ENCODE assay signal across 13 mouse cellular contexts in genomic region chr9:62540166-62540565, GRCm38 (mm10). TPM values are rescaled to one million over a fixed set of nuclear protein-coding genes. Genes with fewer than 3 reads are reported as not detected.
DNase-seq lines count a peak whose midpoint lies in the region; ATAC-seq and TF ChIP-seq lines count a peak whose summit lies in the region.
"Had no signal": no experiment of that assay in that cellular context is flagged by ENCODE, and none has a peak within 500 bp of the region (broad histone marks: within the 10 kb centered on the region; RNA-seq: fewer than 3 reads in every experiment).

No protein-coding gene starts in this region.

- no peak overlapping the region for H3K9ac ChIP-seq in forebrain, embryonic 15.5 days (replicated peaks)
- H3K9ac ChIP-seq in hindbrain, postnatal 0 days (replicated peaks; ENCODE audit: low read length) = no peak overlapping the region

- DNase-seq in cerebellum, adult 2 months = no peak
- no peak for DNase-seq in cerebellum, postnatal 36 days
- peak; percentile 80 for DNase-seq in R1 (ENCODE audit: low read depth, low spot score)
- no peak for DNase-seq in hindbrain, postnatal 0 days (ENCODE audit: low spot score)
- DNase-seq in gastrocnemius, adult 2 months = no peak
- DNase-seq in kidney, adult 11 months = no peak
- DNase-seq in spleen, postnatal 10 days (ENCODE audit: low spot score in 2 of 2) = no peak
- DNase-seq: adrenal gland, adult 8-10 months; kidney, adult 8-10 months had no signal

- WGBS in cerebellum, adult 2 months = 22% methylated on average over 9 of the region's 9 CpGs
- 76% methylated on average over 9 of the region's 9 CpGs for WGBS in forebrain, embryonic 15.5 days
- WGBS in hindbrain, postnatal 0 days = 68% methylated on average over 9 of the region's 9 CpGs

- no peaks in the 10 kb centered on the region for H3K36me3 ChIP-seq in forebrain, embryonic 15.5 days
- no peaks in the 10 kb centered on the region for H3K36me3 ChIP-seq in hindbrain, postnatal 0 days (ENCODE audit: insufficient read depth, low read length)

- no peak for TF ChIP-seq POLR2A in cerebellum, adult 2 months (IDR thresholded peaks at IDR 0.05; ENCODE audit: borderline replicate concordance, insufficient read depth, low read length)

- H3K4me2 ChIP-seq in forebrain, embryonic 15.5 days (replicated peaks) = no peak overlapping the region
- no peak overlapping the region for H3K4me2 ChIP-seq in hindbrain, postnatal 0 days (ENCODE audit: low read depth, low read length)
- H3K4me2 ChIP-seq: liver, embryonic 11.5 days had no signal

- H3K27ac ChIP-seq in cerebellum, adult 2 months (ENCODE audit: insufficient read depth, low read length) = peak overlapping the region; percentile 98
- peak overlapping the region; percentile 97 for H3K27ac ChIP-seq in forebrain, embryonic 15.5 days (replicated peaks)
- H3K27ac ChIP-seq in hindbrain, postnatal 0 days = peak overlapping the region; percentile 88
- H3K27ac ChIP-seq in gastrocnemius, adult 2 months = no peak overlapping the region

- intact Hi-C loops in gastrocnemius, adult 2 months (cut with DNase I) = no loop called here

- H3K27me3 ChIP-seq in cerebellum, adult 2 months (ENCODE audit: control insufficient read depth, insufficient read depth, low read length) = no peaks in the 10 kb centered on the region
- H3K27me3 ChIP-seq in forebrain, embryonic 15.5 days = no peaks in the 10 kb centered on the region
- no peaks in the 10 kb centered on the region for H3K27me3 ChIP-seq in hindbrain, postnatal 0 days (ENCODE audit: insufficient read depth, low read length)

- TF ChIP-seq CTCF in cerebellum, adult 2 months (IDR thresholded peaks at IDR 0.05; ENCODE audit: borderline replicate concordance, insufficient read depth, low read depth, low read length) = no peak
- no peak for TF ChIP-seq CTCF in hindbrain, postnatal 0 days (IDR thresholded peaks at IDR 0.05; ENCODE audit: low read depth)
- no peak for TF ChIP-seq CTCF in gastrocnemius, adult 2 months (IDR thresholded peaks at IDR 0.05)

- no peaks in the 10 kb centered on the region for H3K9me3 ChIP-seq in forebrain, embryonic 15.5 days
- H3K9me3 ChIP-seq in hindbrain, postnatal 0 days (ENCODE audit: low read length) = no peaks in the 10 kb centered on the region

- H3K4me1 ChIP-seq in cerebellum, adult 2 months (ENCODE audit: control insufficient read depth, insufficient read depth, low read length) = peaks cover 44% of the 10 kb centered on the region
- peaks cover 86% of the 10 kb centered on the region for H3K4me1 ChIP-seq in forebrain, embryonic 15.5 days
- peaks cover 36% of the 10 kb centered on the region for H3K4me1 ChIP-seq in hindbrain, postnatal 0 days (ENCODE audit: insufficient read depth, low read length)

- no peak for ATAC-seq in forebrain, embryonic 15.5 days (replicated peaks)
- ATAC-seq in hindbrain, postnatal 0 days = no peak
- ATAC-seq: lung, postnatal 0 days had no signal

- H3K4me3 ChIP-seq in cerebellum, adult 2 months (replicated peaks; ENCODE audit: insufficient read depth, low read depth, low read length) = no peak overlapping the region
- no peak overlapping the region for H3K4me3 ChIP-seq in forebrain, embryonic 15.5 days
- H3K4me3 ChIP-seq in hindbrain, postnatal 0 days (ENCODE audit: low read length) = no peak overlapping the region
- H3K4me3 ChIP-seq in gastrocnemius, adult 2 months = no peak overlapping the region

RNA-seq across cellular contexts. Expression of gene Coro2b, which starts 3.3 kb away (rescaled TPM):
- 210 and 244 TPM in 2 replicates for polyA plus RNA-seq in cerebellum, adult 2 months (2012; rRNA removed)
- polyA plus RNA-seq in forebrain, embryonic 15.5 days (2015; fragmentation: Nextera tagmentation; extraction: Ambion mirVana) = 41.0 and 48.8 TPM in 2 replicates
- total RNA-seq in hindbrain, postnatal 0 days (2014; rRNA removed) = 42.6 and 47.2 TPM in 2 replicates
- polyA plus RNA-seq in hindbrain, postnatal 0 days (2015; fragmentation: Nextera tagmentation; extraction: Ambion mirVana) = 24.7 and 25.0 TPM in 2 replicates
- total RNA-seq in gastrocnemius, adult 2 months (2021) = 1 to 10 TPM; 6.7 to 8.7 TPM
- total RNA-seq: neutrophil, adult 5-6 weeks had no signal
